In the genomic region with DNA sequence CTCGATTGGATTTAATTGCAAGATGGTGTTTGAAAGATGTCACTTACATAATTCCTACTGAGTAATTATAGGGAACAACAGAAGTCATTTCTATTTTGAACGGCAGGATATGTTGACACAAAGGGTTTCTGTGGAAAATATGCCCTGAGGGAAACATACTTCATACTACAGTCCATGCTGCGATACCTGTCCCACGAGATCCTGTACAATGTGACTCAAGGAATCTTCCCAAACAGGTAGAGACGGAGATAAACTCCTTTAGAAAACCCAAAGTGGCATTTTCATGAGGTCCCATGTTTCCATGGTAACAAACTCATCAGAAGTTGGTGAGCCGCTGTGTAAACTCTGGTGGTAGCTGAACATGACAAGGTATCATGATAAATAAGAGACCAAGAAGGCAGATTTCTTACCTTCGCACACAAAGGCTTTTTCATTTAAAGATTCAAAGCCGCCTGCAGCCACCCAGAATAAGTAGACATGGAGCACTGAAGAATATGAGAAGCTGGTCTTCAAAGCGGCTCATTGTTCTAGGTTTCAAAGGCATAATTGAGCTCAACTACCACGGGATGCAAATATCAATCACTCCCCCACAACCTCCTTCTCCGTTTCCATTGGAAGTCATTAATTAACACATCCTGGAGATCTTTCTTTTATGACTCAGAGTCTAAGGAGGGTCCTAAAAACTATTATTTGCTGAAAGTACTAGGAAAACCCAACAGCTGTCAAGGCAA, we compare ENCODE assay signal across 20 mouse cellular contexts. TPM values are rescaled to one million over a fixed set of nuclear protein-coding genes. Genes with fewer than 3 reads are reported as not detected.
DNase-seq lines count a peak whose midpoint lies in the region; ATAC-seq and TF ChIP-seq lines count a peak whose summit lies in the region.
"Had no signal": no experiment of that assay in that cellular context is flagged by ENCODE, and none has a peak within 500 bp of the region (broad histone marks: within the 10 kb centered on the region; RNA-seq: fewer than 3 reads in every experiment).

No protein-coding gene starts in this region.

- TF ChIP-seq CTCF in midbrain, postnatal 0 days (IDR thresholded peaks at IDR 0.05), result no peak

- no peak overlapping the region for H3K27ac ChIP-seq in forebrain, embryonic 11.5 days (ENCODE audit: low read depth, low read length)
- no peak overlapping the region for H3K27ac ChIP-seq in forebrain, embryonic 16.5 days (ENCODE audit: low read length)
- no peak overlapping the region for H3K27ac ChIP-seq in kidney, embryonic 15.5 days
- no peak overlapping the region for H3K27ac ChIP-seq in midbrain, postnatal 0 days (ENCODE audit: low read depth, low read length)
- H3K27ac ChIP-seq in midbrain, embryonic 10.5 days (replicated peaks), result no peak overlapping the region
- H3K27ac ChIP-seq: heart, embryonic 15.5 days; limb, embryonic 13.5 days; liver, embryonic 14.5 days; neural tube, embryonic 12.5 days had no signal

- H3K4me3 ChIP-seq in forebrain, embryonic 11.5 days (ENCODE audit: low read depth, low read length), result no peak overlapping the region
- no peak overlapping the region for H3K4me3 ChIP-seq in forebrain, embryonic 16.5 days (replicated peaks; ENCODE audit: low read length)
- H3K4me3 ChIP-seq in kidney, embryonic 15.5 days (replicated peaks), result no peak overlapping the region
- no peak overlapping the region for H3K4me3 ChIP-seq in midbrain, postnatal 0 days (ENCODE audit: low read depth, low read length)
- H3K4me3 ChIP-seq in midbrain, embryonic 10.5 days, result no peak overlapping the region
- H3K4me3 ChIP-seq: erythroblast, embryonic 14.5 days; heart, embryonic 15.5 days; limb, embryonic 13.5 days; neural tube, embryonic 12.5 days had no signal

- H3K36me3 ChIP-seq in forebrain, embryonic 11.5 days (ENCODE audit: control insufficient read depth, insufficient read depth, low read length), result no peaks in the 10 kb centered on the region
- no peaks in the 10 kb centered on the region for H3K36me3 ChIP-seq in forebrain, embryonic 16.5 days (ENCODE audit: control insufficient read depth, insufficient read depth)
- no peaks in the 10 kb centered on the region for H3K36me3 ChIP-seq in kidney, embryonic 15.5 days
- no peaks in the 10 kb centered on the region for H3K36me3 ChIP-seq in midbrain, postnatal 0 days (ENCODE audit: insufficient read depth, low read length)
- no peaks in the 10 kb centered on the region for H3K36me3 ChIP-seq in midbrain, embryonic 10.5 days
- H3K36me3 ChIP-seq: heart, embryonic 15.5 days; limb, embryonic 13.5 days; neural tube, embryonic 12.5 days had no signal

- H3K4me2 ChIP-seq in forebrain, embryonic 11.5 days (ENCODE audit: low read depth, low read length, severe bottlenecking), result no peak overlapping the region
- H3K4me2 ChIP-seq in forebrain, embryonic 16.5 days (ENCODE audit: low read length), result no peak overlapping the region
- H3K4me2 ChIP-seq in kidney, embryonic 15.5 days, result no peak overlapping the region
- H3K4me2 ChIP-seq in midbrain, postnatal 0 days (ENCODE audit: low read depth, low read length, poor library complexity, severe bottlenecking), result no peak overlapping the region
- H3K4me2 ChIP-seq: heart, embryonic 15.5 days; limb, embryonic 13.5 days; neural tube, embryonic 12.5 days had no signal

- ATAC-seq in forebrain, embryonic 11.5 days (replicated peaks; ENCODE audit: low FRiP score), result peak; percentile 61; the same call in 1 of the 2 replicates
- ATAC-seq in forebrain, embryonic 16.5 days, result no peak
- ATAC-seq in kidney, embryonic 15.5 days (replicated peaks; ENCODE audit: low FRiP score), result 0 out of 2 replicates have a peak, but pooled peaks have one; percentile 9
- no peak for ATAC-seq in midbrain, postnatal 0 days (ENCODE audit: low FRiP score)

- no peak overlapping the region for H3K9ac ChIP-seq in forebrain, embryonic 11.5 days (ENCODE audit: low read length)
- no peak overlapping the region for H3K9ac ChIP-seq in forebrain, embryonic 16.5 days (replicated peaks; ENCODE audit: low read depth, low read length)
- no peak overlapping the region for H3K9ac ChIP-seq in kidney, embryonic 15.5 days
- no peak overlapping the region for H3K9ac ChIP-seq in midbrain, postnatal 0 days (replicated peaks; ENCODE audit: low read length, poor library complexity, severe bottlenecking)
- H3K9ac ChIP-seq: heart, embryonic 15.5 days; limb, embryonic 13.5 days; liver, embryonic 14.5 days; neural tube, embryonic 12.5 days had no signal

- no peaks in the 10 kb centered on the region for H3K9me3 ChIP-seq in forebrain, embryonic 11.5 days (ENCODE audit: control insufficient read depth, low read length)
- no peaks in the 10 kb centered on the region for H3K9me3 ChIP-seq in forebrain, embryonic 16.5 days (ENCODE audit: control insufficient read depth, low read length)
- no peaks in the 10 kb centered on the region for H3K9me3 ChIP-seq in kidney, embryonic 15.5 days (replicated peaks)
- no peaks in the 10 kb centered on the region for H3K9me3 ChIP-seq in midbrain, postnatal 0 days (ENCODE audit: low read length)
- no peaks in the 10 kb centered on the region for H3K9me3 ChIP-seq in midbrain, embryonic 10.5 days (replicated peaks)
- H3K9me3 ChIP-seq: heart, embryonic 15.5 days; limb, embryonic 13.5 days; neural tube, embryonic 12.5 days had no signal

- DNase-seq in forebrain, embryonic 11.5 days (ENCODE audit: low spot score), result no peak
- no peak for DNase-seq in kidney, postnatal 14 days
- DNase-seq in midbrain, postnatal 0 days (ENCODE audit: low spot score), result peak; percentile 8
- DNase-seq in midbrain, embryonic 10.5 days (ENCODE audit: low spot score), result no peak
- DNase-seq in mesoderm, embryonic 11.5 days (ENCODE audit: low read depth, low spot score), result peak; percentile 11
- DNase-seq in adrenal gland, postnatal 10 days, result no peak
- DNase-seq: cerebellum, postnatal 10 days; gastrocnemius, postnatal 25 days; kidney, adult 8-10 months; lung, postnatal 36 days; spleen, adult 18-20 months had no signal

- 52% methylated on average over 11 of the region's 11 CpGs for WGBS in forebrain, embryonic 11.5 days
- WGBS in forebrain, embryonic 16.5 days, result 20% methylated on average over 11 of the region's 11 CpGs
- 56% methylated on average over 11 of the region's 11 CpGs for WGBS in kidney, embryonic 15.5 days
- WGBS in midbrain, postnatal 0 days, result 57% methylated on average over 11 of the region's 11 CpGs
- WGBS in midbrain, embryonic 10.5 days, result 81% methylated on average over 11 of the region's 11 CpGs

- no peaks in the 10 kb centered on the region for H3K27me3 ChIP-seq in forebrain, embryonic 11.5 days (ENCODE audit: control insufficient read depth, insufficient read depth, low read length)
- H3K27me3 ChIP-seq in forebrain, embryonic 16.5 days (replicated peaks; ENCODE audit: control insufficient read depth, insufficient read depth, low read length), result no peaks in the 10 kb centered on the region
- no peaks in the 10 kb centered on the region for H3K27me3 ChIP-seq in kidney, embryonic 15.5 days
- H3K27me3 ChIP-seq in midbrain, postnatal 0 days (ENCODE audit: insufficient read depth, low read length), result no peaks in the 10 kb centered on the region
- H3K27me3 ChIP-seq in midbrain, embryonic 10.5 days (ENCODE audit: low read depth, poor library complexity, severe bottlenecking), result no peaks in the 10 kb centered on the region
- H3K27me3 ChIP-seq: CH12.LX; heart, embryonic 15.5 days; limb, embryonic 13.5 days; neural tube, embryonic 12.5 days had no signal

- H3K4me1 ChIP-seq in forebrain, embryonic 11.5 days (replicated peaks; ENCODE audit: control insufficient read depth, insufficient read depth, low read length), result no peaks in the 10 kb centered on the region
- 0 out of 2 replicates have a peak, but pooled peaks cover 3% of the 10 kb centered on the region for H3K4me1 ChIP-seq in forebrain, embryonic 16.5 days (replicated peaks; ENCODE audit: control insufficient read depth, insufficient read depth, low read length)
- no peaks in the 10 kb centered on the region for H3K4me1 ChIP-seq in kidney, embryonic 15.5 days
- H3K4me1 ChIP-seq in midbrain, postnatal 0 days (ENCODE audit: insufficient read depth, low read length), result no peaks in the 10 kb centered on the region
- H3K4me1 ChIP-seq in midbrain, embryonic 10.5 days, result no peaks in the 10 kb centered on the region
- H3K4me1 ChIP-seq: heart, embryonic 15.5 days; limb, embryonic 13.5 days; neural tube, embryonic 12.5 days had no signal

RNA-seq across cellular contexts. Expression of a gene that starts 24.4 kb away (rescaled TPM):
- 3.9 and 4.4 TPM in 2 replicates for polyA plus RNA-seq in forebrain, embryonic 11.5 days (2014; fragmentation: Nextera tagmentation; extraction: Ambion mirVana)
- 7.9 and 11.0 TPM in 2 replicates for polyA plus RNA-seq in forebrain, embryonic 16.5 days (2015; fragmentation: Nextera tagmentation; extraction: Ambion mirVana)
- polyA plus RNA-seq in kidney, embryonic 15.5 days (2015; fragmentation: Nextera tagmentation; extraction: Ambion mirVana), result 13.8 and 16.5 TPM in 2 replicates
- 10.0 and 14.9 TPM in 2 replicates for total RNA-seq in midbrain, postnatal 0 days (2014; rRNA removed)
- polyA plus RNA-seq in midbrain, postnatal 0 days (2015; fragmentation: Nextera tagmentation; extraction: Ambion mirVana), result 18.1 and 18.2 TPM in 2 replicates
- 5.1 and 5.2 TPM in 2 replicates for polyA plus RNA-seq in midbrain, embryonic 10.5 days (2016; fragmentation: Nextera tagmentation; extraction: Ambion mirVana)
- 10 to 100 TPM in 1 of 2 experiments, 1 to 10 TPM in 1; 8.5 to 10.4 TPM for total RNA-seq in adrenal gland, postnatal 10 days (2021)
- total RNA-seq: megakaryocyte-erythroid progenitor cell, adult 5-6 weeks had no signal

Comparison
In these comparisons a context has a peak if more than half of its experiments do, and no peak if none do; other contexts are left out.
1. ATAC-seq: peak in forebrain, embryonic 11.5 days (single experiment) and kidney, embryonic 15.5 days (single experiment); none in forebrain, embryonic 16.5 days (single experiment) and midbrain, postnatal 0 days (single experiment).
2. DNase-seq: peak in midbrain, postnatal 0 days (single experiment) and mesoderm, embryonic 11.5 days (single experiment); none in forebrain, embryonic 11.5 days (single experiment), kidney, postnatal 14 days (single experiment), midbrain, embryonic 10.5 days (single experiment) and adrenal gland, postnatal 10 days (single experiment).